Mouse (Mus musculus) c-Kit-positive CD71-positive TER-119-positive erythroid progenitor cells, embryonic 14.5 days (primary cell): ENCODE measurements around the gene Cwc22.

ENCODE experiments used
- DNase-seq: peaks from one replicate; pipeline ENCODE4 v3.0.0-alpha.2; 2013; ENCODE audit warnings: low spot score

The Cwc22 gene

GRCm38 (mm10) chr2:77874678-77875077 lies 71.5 kb downstream of the Cwc22 start:
- peak; percentile 8 for DNase-seq

GRCm38 (mm10) chr2:77873806-77874205 lies 72.4 kb downstream of the Cwc22 start:
- no peak for DNase-seq

- peak; percentile 2 for DNase-seq
Observed at GRCm38 (mm10) chr2:77872676-77873075, 73.5 kb downstream of the Cwc22 start.

GRCm38 (mm10) chr2:77871146-77871545 lies 75.0 kb downstream of the Cwc22 start:
- peak; percentile 10 for DNase-seq

- peak; percentile 9 for DNase-seq
Observed at GRCm38 (mm10) chr2:77869729-77870280, 76.4 kb downstream of the Cwc22 start.

- no peak for DNase-seq
Observed at GRCm38 (mm10) chr2:77863934-77864333, 82.2 kb downstream of the Cwc22 start.

- DNase-seq: no peak
Observed at GRCm38 (mm10) chr2:77863522-77863921, 82.7 kb downstream of the Cwc22 start.

GRCm38 (mm10) chr2:77841464-77841863 lies 104.7 kb downstream of the Cwc22 start:
- DNase-seq: no peak

- DNase-seq: no peak
Observed at GRCm38 (mm10) chr2:77839587-77839986, 106.6 kb downstream of the Cwc22 start.

GRCm38 (mm10) chr2:77838688-77839087 lies 107.5 kb downstream of the Cwc22 start:
- DNase-seq: no peak

GRCm38 (mm10) chr2:77835781-77836180 lies 110.4 kb downstream of the Cwc22 start:
- DNase-seq: no peak
